In the genomic region with DNA sequence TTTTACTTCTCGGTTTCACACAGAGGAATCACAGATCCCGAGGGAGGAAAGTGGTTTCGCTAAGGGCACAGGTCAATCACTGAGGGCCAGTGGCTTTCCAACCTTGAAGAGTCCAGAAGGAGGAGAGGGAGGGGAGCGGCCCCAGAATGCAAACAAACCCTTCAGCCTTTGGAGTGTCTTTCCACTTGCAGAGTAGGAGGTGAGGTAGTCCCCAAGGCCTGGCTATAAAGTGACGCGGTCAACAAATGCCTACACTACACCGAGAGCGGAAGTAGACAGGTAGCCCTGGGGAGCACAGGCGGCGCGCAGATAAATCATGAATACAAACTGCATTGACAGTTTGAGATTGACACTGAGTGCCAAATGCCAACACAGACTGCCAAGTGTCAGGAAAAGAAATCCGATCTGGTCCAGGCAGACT, we compare ENCODE assay signal across 9 mouse cellular contexts. TPM values are rescaled to one million over a fixed set of nuclear protein-coding genes. Genes with fewer than 3 reads are reported as not detected.
A peak's percentile ranks its signal among the peaks of the same experiment; 100 is the strongest.
DNase-seq lines count a peak whose midpoint lies in the region; ATAC-seq and TF ChIP-seq lines count a peak whose summit lies in the region.
"Had no signal": no experiment of that assay in that cellular context is flagged by ENCODE, and none has a peak within 500 bp of the region (broad histone marks: within the 10 kb centered on the region; RNA-seq: fewer than 3 reads in every experiment).

No protein-coding gene starts in this region.

- H3K36me3 ChIP-seq in heart, embryonic 12.5 days: no peaks in the 10 kb centered on the region
- no peaks in the 10 kb centered on the region for H3K36me3 ChIP-seq in forebrain, embryonic 12.5 days (replicated peaks)
- no peaks in the 10 kb centered on the region for H3K36me3 ChIP-seq in kidney, postnatal 0 days (ENCODE audit: insufficient read depth, low read length)

- 19% methylated on average over 12 of the region's 12 CpGs for WGBS in heart, embryonic 12.5 days
- WGBS in forebrain, embryonic 12.5 days: 17% methylated on average over 12 of the region's 12 CpGs
- 5% methylated on average over 12 of the region's 12 CpGs for WGBS in kidney, postnatal 0 days

- peaks cover 51% of the 10 kb centered on the region for H3K27me3 ChIP-seq in heart, embryonic 12.5 days (replicated peaks)
- H3K27me3 ChIP-seq in forebrain, embryonic 12.5 days: peaks cover 55% of the 10 kb centered on the region
- H3K27me3 ChIP-seq in kidney, postnatal 0 days (ENCODE audit: insufficient read depth, low read length): 0 out of 2 replicates have a peak, but pooled peaks cover 7% of the 10 kb centered on the region

- H3K27ac ChIP-seq in heart, embryonic 12.5 days (ENCODE audit: poor library complexity, severe bottlenecking): no peak overlapping the region
- H3K27ac ChIP-seq in forebrain, embryonic 12.5 days: no peak overlapping the region
- no peak overlapping the region for H3K27ac ChIP-seq in kidney, postnatal 0 days

- no peak for DNase-seq in heart, adult 9 months (ENCODE audit: low spot score in 2 of 2)
- peak; percentile 38 for DNase-seq in kidney, postnatal 0 days (ENCODE audit: low spot score)
- DNase-seq in lung, postnatal 4 days: peak; percentile 75 to 87
- no peak for DNase-seq in left cerebral cortex, postnatal 25 days (ENCODE audit: low spot score in 2 of 2)
- no peak for DNase-seq in layer of hippocampus, postnatal 36 days
- DNase-seq in heart, postnatal 36 days: no peak

- ATAC-seq in heart, embryonic 12.5 days (ENCODE audit: insufficient number of reproducible peaks, low FRiP score): no peak
- ATAC-seq in forebrain, embryonic 12.5 days (ENCODE audit: low FRiP score): no peak
- ATAC-seq in kidney, postnatal 0 days (replicated peaks; ENCODE audit: low FRiP score, low read depth): no peak

- H3K4me1 ChIP-seq in heart, embryonic 12.5 days (replicated peaks): peaks cover 37% of the 10 kb centered on the region
- H3K4me1 ChIP-seq in forebrain, embryonic 12.5 days: peaks cover 21% of the 10 kb centered on the region
- H3K4me1 ChIP-seq in kidney, postnatal 0 days (replicated peaks; ENCODE audit: insufficient read depth, low read length): peaks cover 8% of the 10 kb centered on the region; the same call in 1 of the 2 replicates

- H3K9me3 ChIP-seq in heart, embryonic 12.5 days (replicated peaks): no peaks in the 10 kb centered on the region
- H3K9me3 ChIP-seq in forebrain, embryonic 12.5 days: no peaks in the 10 kb centered on the region
- H3K9me3 ChIP-seq in kidney, postnatal 0 days (replicated peaks; ENCODE audit: low read length): no peaks in the 10 kb centered on the region

- H3K4me2 ChIP-seq in heart, embryonic 12.5 days: peak overlapping the region; percentile 71
- peak overlapping the region; percentile 66; the same call in 1 of the 2 replicates for H3K4me2 ChIP-seq in forebrain, embryonic 12.5 days
- peak overlapping the region; percentile 61 for H3K4me2 ChIP-seq in kidney, postnatal 0 days (ENCODE audit: low read length)

- peak overlapping the region; percentile 43; the same call in 1 of the 2 replicates for H3K4me3 ChIP-seq in heart, embryonic 12.5 days
- no peak overlapping the region for H3K4me3 ChIP-seq in forebrain, embryonic 12.5 days (replicated peaks)
- H3K4me3 ChIP-seq in kidney, postnatal 0 days (replicated peaks; ENCODE audit: low read depth, low read length): peak overlapping the region; percentile 30; the same call in 1 of the 2 replicates

- no peak for TF ChIP-seq CTCF in kidney, postnatal 0 days (IDR thresholded peaks at IDR 0.05; ENCODE audit: low read depth)

- no peak overlapping the region for H3K9ac ChIP-seq in heart, embryonic 12.5 days
- H3K9ac ChIP-seq in forebrain, embryonic 12.5 days: no peak overlapping the region
- H3K9ac ChIP-seq in kidney, postnatal 0 days (ENCODE audit: low read depth, low read length): no peak overlapping the region

- intact Hi-C loops in left cerebral cortex, postnatal 25 days (cut with DNase I): no loop called here
- intact Hi-C loops in heart, postnatal 36 days (cut with DNase I): no loop called here

RNA-seq across cellular contexts. Expression of a gene that starts 0.7 kb away (rescaled TPM):
- 0.50 and 0.70 TPM in 2 replicates for polyA plus RNA-seq in heart, embryonic 12.5 days (2016; fragmentation: Nextera tagmentation; extraction: Ambion mirVana)
- 0.40 and 0.65 TPM in 2 replicates for polyA plus RNA-seq in forebrain, embryonic 12.5 days (2016; fragmentation: Nextera tagmentation; extraction: Ambion mirVana)
- 3.5 and 4.0 TPM in 2 replicates for polyA plus RNA-seq in kidney, postnatal 0 days (2015; fragmentation: Nextera tagmentation; extraction: Ambion mirVana)
- total RNA-seq in left cerebral cortex, postnatal 25 days (2021): 1 to 10 TPM; 1.6 to 1.8 TPM
- 1 to 10 TPM; 6.9 to 7.8 TPM for total RNA-seq in layer of hippocampus, postnatal 36 days (2021)
- total RNA-seq in heart, postnatal 36 days (2021): under 1 TPM in 1 of 2 experiments, not detected in 1; 0.27 TPM
- total RNA-seq: gastrocnemius, postnatal 36 days had no signal

RNA-seq across cellular contexts. Expression of a gene that starts 47.5 kb away (rescaled TPM):
- 155 and 173 TPM in 2 replicates for polyA plus RNA-seq in heart, embryonic 12.5 days (2016; fragmentation: Nextera tagmentation; extraction: Ambion mirVana)
- polyA plus RNA-seq in forebrain, embryonic 12.5 days (2016; fragmentation: Nextera tagmentation; extraction: Ambion mirVana): 332 and 370 TPM in 2 replicates
- polyA plus RNA-seq in kidney, postnatal 0 days (2015; fragmentation: Nextera tagmentation; extraction: Ambion mirVana): 210 and 215 TPM in 2 replicates
- total RNA-seq in left cerebral cortex, postnatal 25 days (2021): 10 to 100 TPM; 33.6 to 41.2 TPM
- total RNA-seq in layer of hippocampus, postnatal 36 days (2021): 10 to 100 TPM; 34.9 to 43.7 TPM
- total RNA-seq in heart, postnatal 36 days (2021): 10 to 100 TPM; 21.0 to 26.8 TPM

RNA-seq across cellular contexts. Expression of a gene that starts 48.0 kb away (rescaled TPM):
- 22.3 and 24.1 TPM in 2 replicates for polyA plus RNA-seq in heart, embryonic 12.5 days (2016; fragmentation: Nextera tagmentation; extraction: Ambion mirVana)
- 29.2 TPM in 2 replicates for polyA plus RNA-seq in forebrain, embryonic 12.5 days (2016; fragmentation: Nextera tagmentation; extraction: Ambion mirVana)
- polyA plus RNA-seq in kidney, postnatal 0 days (2015; fragmentation: Nextera tagmentation; extraction: Ambion mirVana): 21.1 and 21.2 TPM in 2 replicates
- total RNA-seq in left cerebral cortex, postnatal 25 days (2021): 10 to 100 TPM; 40.5 to 43.4 TPM
- 10 to 100 TPM; 36.5 to 40.7 TPM for total RNA-seq in layer of hippocampus, postnatal 36 days (2021)
- 10 to 100 TPM; 13.7 to 17.3 TPM for total RNA-seq in heart, postnatal 36 days (2021)

Comparison
In these comparisons a context has a peak if more than half of its experiments do, and no peak if none do; other contexts are left out.
1. DNase-seq: peak in kidney, postnatal 0 days (single experiment) and lung, postnatal 4 days (2 of 2); none in heart, adult 9 months (0 of 2), left cerebral cortex, postnatal 25 days (0 of 2), layer of hippocampus, postnatal 36 days (0 of 2) and heart, postnatal 36 days (0 of 2).
2. Peak in every context shown above with its lines, with median percentiles within 50 percentile points of each other: H3K4me2 ChIP-seq.